Mouse (Mus musculus): ENCODE results near the gene Tmem129. TPM values are rescaled to one million over a fixed set of nuclear protein-coding genes. Genes with fewer than 3 reads are reported as not detected.

Tmem129 gene
- polyA plus RNA-seq (2012; rRNA removed; ENCODE audit: low replicate concordance) = 30.9 and 48.2 TPM in 2 replicates

GRCm38 (mm10) chr5:33657787-33658663 lies at the start of gene Tmem129, which contains the start of gene Tacc3:
Tmem129 (minus strand) TSS chr5:33658416.
Tacc3 (plus strand) TSS chr5:33658128.

GRCm38 (mm10) chr5:33651921-33652782 lies 6.1 kb downstream of the Tmem129 start, which contains the start of gene Slbp:
Slbp (minus strand) TSS chr5:33652574.

GRCm38 (mm10) chr5:33629301-33629987 lies 28.8 kb downstream of the Tmem129 start, which contains the start of the genes Fam53a and Gm9903:
Fam53a (minus strand) TSS chr5:33629635.
Gm9903 (plus strand) TSS chr5:33629925.

Other genes starting within 250 kb of the Tmem129 start
- gene Nkx1-1, start 224.4 kb downstream of the Tmem129 start, polyA plus RNA-seq (2012; rRNA removed; ENCODE audit: low replicate concordance) = not detected in 2 replicates
- 41.6 and 110 TPM in 2 replicates for gene Fam53a, start 28.8 kb downstream of the Tmem129 start, polyA plus RNA-seq (2012; rRNA removed; ENCODE audit: low replicate concordance)
- 0.13 and 0.54 TPM in 2 replicates for gene Gm9903, start 28.5 kb downstream of the Tmem129 start, polyA plus RNA-seq (2012; rRNA removed; ENCODE audit: low replicate concordance)
- 11.8 and 21.3 TPM in 2 replicates for gene Slbp, start 5.8 kb downstream of the Tmem129 start, polyA plus RNA-seq (2012; rRNA removed; ENCODE audit: low replicate concordance)
- 6.0 and 12.8 TPM in 2 replicates for gene Tacc3, start 288 bp downstream of the Tmem129 start, polyA plus RNA-seq (2012; rRNA removed; ENCODE audit: low replicate concordance)
- 33.1 and 40.4 TPM in 2 replicates for gene Fgfr3, start 63.3 kb upstream of the Tmem129 start, polyA plus RNA-seq (2012; rRNA removed; ENCODE audit: low replicate concordance)
- 101 and 212 TPM in 2 replicates for gene Letm1, start 124.4 kb upstream of the Tmem129 start, polyA plus RNA-seq (2012; rRNA removed; ENCODE audit: low replicate concordance)
- gene Nsd2, start 162.3 kb upstream of the Tmem129 start, polyA plus RNA-seq (2012; rRNA removed; ENCODE audit: low replicate concordance) = 3.2 and 4.6 TPM in 2 replicates

All from duodenum, adult 2 months (tissue).